Mouse (Mus musculus) layer of hippocampus, postnatal 36 days (tissue): ENCODE results near the gene Dgkz. TPM values are rescaled to one million over a fixed set of nuclear protein-coding genes. Genes with fewer than 3 reads are reported as not detected.

Source experiments
- DNase-seq, 2 experiments: peaks; one replicate each; pipeline ENCODE4 v3.0.0; 2022
- microRNA-seq, 2 experiments: library from miRNA; unstranded; fragments of <30 nt; microRNA quantifications; one replicate each; pipeline ENCODE4 v1.2.0; 2021
- total RNA-seq, 2 experiments: library from RNA; stranded (reverse); gene quantifications; 2 replicates each; pipeline ENCODE4 v1.2.3; 2021

The Dgkz gene
- total RNA-seq, 2 experiments from 2014 or later, result 500 to 531 TPM

GRCm38 (mm10) chr2:91920130-91920529, 55.5 kb downstream of the Dgkz start:
- no peak for DNase-seq

- no peak for DNase-seq
These were observed 58.6 kb downstream of the Dgkz start for GRCm38 (mm10) chr2:91917096-91917495.

GRCm38 (mm10) chr2:91916346-91916977, 59.2 kb downstream of the Dgkz start:
- no peak for DNase-seq

GRCm38 (mm10) chr2:91913328-91914110, 62.1 kb downstream of the Dgkz start:
- no peak for DNase-seq

- no peak for DNase-seq
These were observed 63.0 kb downstream of the Dgkz start for GRCm38 (mm10) chr2:91912616-91913015.

- no peak for DNase-seq
These were observed 69.5 kb downstream of the Dgkz start for GRCm38 (mm10) chr2:91906141-91906540.

GRCm38 (mm10) chr2:91904618-91905307, 70.9 kb downstream of the Dgkz start:
- DNase-seq, result peak; percentile 33 to 38

- DNase-seq, result no peak
These were observed 72.3 kb downstream of the Dgkz start for GRCm38 (mm10) chr2:91903171-91903925.

GRCm38 (mm10) chr2:91902336-91902735, 73.3 kb downstream of the Dgkz start:
- no peak for DNase-seq

- no peak for DNase-seq
These were observed 75.2 kb downstream of the Dgkz start for GRCm38 (mm10) chr2:91900431-91900830.

- DNase-seq, result no peak
These were observed 76.5 kb downstream of the Dgkz start for GRCm38 (mm10) chr2:91899141-91899540.

GRCm38 (mm10) chr2:91897968-91898367, 77.7 kb downstream of the Dgkz start:
- DNase-seq, result no peak

- DNase-seq, result no peak
These were observed 80.3 kb downstream of the Dgkz start for GRCm38 (mm10) chr2:91895401-91895800.

GRCm38 (mm10) chr2:91894716-91895115, 80.9 kb downstream of the Dgkz start:
- DNase-seq, result no peak

- no peak for DNase-seq
These were observed 91.0 kb downstream of the Dgkz start for GRCm38 (mm10) chr2:91884616-91885015.

GRCm38 (mm10) chr2:91883961-91884360, 91.7 kb downstream of the Dgkz start:
- DNase-seq, result peak; percentile 41 to 43

Small RNAs within 50 kb of the gene (microRNA-seq; reads per million reads assigned to microRNA genes)
- gene Mir6999, result 0.60 to 1.3 reads per million in 2 experiments

Other genes starting within 250 kb of the Dgkz start
- 10 to 100 TPM; 44.7 to 49.4 TPM for gene Ambra1, start 245.7 kb downstream of the Dgkz start, total RNA-seq
- 10 to 100 TPM; 25.7 to 28.6 TPM for gene Chrm4, start 48.6 kb downstream of the Dgkz start, total RNA-seq
- gene Mdk, start 43.6 kb downstream of the Dgkz start, total RNA-seq, result 10 to 100 TPM; 25.4 to 29.4 TPM
- gene Gm9821, start 30.2 kb downstream of the Dgkz start, total RNA-seq, result not detected
- 1 to 10 TPM; 3.4 to 4.3 TPM for gene Creb3l1, start 48.6 kb upstream of the Dgkz start, total RNA-seq
- gene Phf21a, start 117.3 kb upstream of the Dgkz start, total RNA-seq, result 100 to 1,000 TPM; 136 to 142 TPM